ENCODE assay signal across 24 mouse cellular contexts in the genomic region with DNA sequence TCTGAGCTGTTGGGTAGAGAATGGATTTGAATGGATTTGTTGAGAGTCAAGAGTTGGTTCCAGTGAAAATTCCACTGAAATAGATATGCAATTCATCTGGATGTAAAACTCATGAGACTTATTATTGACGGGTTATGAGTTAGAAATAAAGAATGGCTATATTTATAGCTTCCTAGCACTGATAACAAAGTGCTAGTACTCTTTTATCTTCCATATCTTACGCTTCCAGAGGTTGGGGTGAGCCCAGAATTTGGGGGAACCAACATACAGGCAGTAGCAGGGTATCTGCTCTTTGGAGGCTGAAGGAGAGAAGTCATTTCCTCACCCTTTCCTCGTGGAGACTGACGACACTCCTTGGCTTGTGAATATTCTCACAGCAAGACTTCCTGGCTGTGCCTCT.
"Had no signal": no experiment of that assay in that cellular context is flagged by ENCODE, and none has a peak within 500 bp of the region (broad histone marks: within the 10 kb centered on the region; RNA-seq: fewer than 3 reads in every experiment).

No protein-coding gene starts in this region.

- H3K4me2 ChIP-seq: heart, embryonic 11.5 days; heart, embryonic 13.5 days; heart, embryonic 15.5 days; hindbrain, embryonic 12.5 days; hindbrain, embryonic 14.5 days; limb, embryonic 12.5 days had no signal

- ATAC-seq: hindbrain, embryonic 16.5 days; inflammation-experienced regulatory T-cells, adult 6 months; intestine, embryonic 15.5 days; intestine, postnatal 0 days had no signal

- H3K9me3 ChIP-seq: heart, embryonic 13.5 days; heart, embryonic 15.5 days; hindbrain, embryonic 10.5 days; hindbrain, embryonic 12.5 days; intestine, embryonic 15.5 days; limb, embryonic 10.5 days; limb, embryonic 12.5 days had no signal

- H3K4me3 ChIP-seq: gastrocnemius, adult 2 months; heart, adult 2 months; heart, embryonic 13.5 days; heart, embryonic 15.5 days; hindbrain, embryonic 10.5 days; hindbrain, embryonic 12.5 days; intestine, embryonic 15.5 days; layer of hippocampus, adult 2 months; left cerebral cortex, adult 2 months; limb, embryonic 10.5 days; limb, embryonic 12.5 days had no signal

- H3K27ac ChIP-seq: gastrocnemius, adult 2 months; heart, adult 2 months; heart, embryonic 13.5 days; heart, embryonic 15.5 days; hindbrain, embryonic 10.5 days; hindbrain, embryonic 12.5 days; hindbrain, embryonic 14.5 days; intestine, embryonic 15.5 days; layer of hippocampus, adult 2 months; left cerebral cortex, adult 2 months; limb, embryonic 10.5 days; limb, embryonic 12.5 days had no signal

- H3K36me3 ChIP-seq: heart, embryonic 13.5 days; heart, embryonic 15.5 days; hindbrain, embryonic 10.5 days; hindbrain, embryonic 12.5 days; intestine, embryonic 15.5 days; limb, embryonic 10.5 days; limb, embryonic 12.5 days had no signal

- H3K27me3 ChIP-seq: heart, embryonic 13.5 days; heart, embryonic 15.5 days; hindbrain, embryonic 12.5 days; intestine, embryonic 15.5 days; limb, embryonic 12.5 days had no signal

- H3K9ac ChIP-seq: heart, embryonic 13.5 days; heart, embryonic 15.5 days; hindbrain, embryonic 12.5 days; hindbrain, embryonic 14.5 days; intestine, embryonic 15.5 days; limb, embryonic 12.5 days had no signal

- DNase-seq: gastrocnemius, adult 2 months; gastrocnemius, postnatal 10 days; gastrocnemius, postnatal 25 days; heart, adult 2 months; heart, postnatal 4 days; kidney, adult 18-20 months; kidney, adult 8-10 months; kidney, postnatal 10 days; kidney, postnatal 25 days; kidney, postnatal 4 days had no signal
